Mouse (Mus musculus) layer of hippocampus, adult 9-10 months (tissue): Measurements from ENCODE around the gene Ccm2.

ENCODE experiments used
- DNase-seq: peaks from one replicate; pipeline ENCODE4 v3.0.0; 2022; ENCODE audit warnings: low spot score

The Ccm2 gene

DNA sequence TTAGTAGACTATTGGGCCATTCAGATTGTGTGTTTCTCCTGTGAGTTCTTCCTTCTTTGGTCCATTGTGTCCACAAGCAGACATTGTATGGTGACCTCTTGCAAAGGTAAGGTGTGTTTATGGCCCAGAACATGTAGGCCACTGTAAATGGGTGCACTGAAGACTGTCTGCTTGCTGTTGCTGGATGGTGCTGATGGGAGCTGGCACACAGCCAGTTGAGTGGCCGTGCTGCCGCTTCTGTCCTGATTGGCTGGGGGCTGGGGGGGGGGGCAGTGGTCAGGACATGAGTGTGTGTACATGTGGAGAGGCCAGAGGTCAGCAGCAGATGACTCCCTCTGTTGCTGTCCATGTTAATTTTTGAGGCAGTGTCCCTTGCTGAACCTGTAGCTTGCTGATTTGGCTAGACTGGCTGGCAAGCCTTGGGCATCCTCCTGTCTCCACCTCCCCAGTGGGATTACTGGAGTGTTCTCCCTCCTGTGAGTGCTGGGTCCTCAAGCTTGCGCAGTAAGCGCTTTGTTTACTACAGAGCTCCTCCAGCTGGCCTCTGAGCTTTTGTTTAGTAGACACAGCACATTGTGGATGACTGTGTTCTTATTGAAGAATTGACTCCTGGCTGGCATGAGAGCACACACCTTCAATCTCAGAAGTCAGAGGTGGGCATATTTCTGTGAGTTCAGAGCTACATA lies 33.5 kb downstream of the Ccm2 start:
- DNase-seq = no peak

DNA sequence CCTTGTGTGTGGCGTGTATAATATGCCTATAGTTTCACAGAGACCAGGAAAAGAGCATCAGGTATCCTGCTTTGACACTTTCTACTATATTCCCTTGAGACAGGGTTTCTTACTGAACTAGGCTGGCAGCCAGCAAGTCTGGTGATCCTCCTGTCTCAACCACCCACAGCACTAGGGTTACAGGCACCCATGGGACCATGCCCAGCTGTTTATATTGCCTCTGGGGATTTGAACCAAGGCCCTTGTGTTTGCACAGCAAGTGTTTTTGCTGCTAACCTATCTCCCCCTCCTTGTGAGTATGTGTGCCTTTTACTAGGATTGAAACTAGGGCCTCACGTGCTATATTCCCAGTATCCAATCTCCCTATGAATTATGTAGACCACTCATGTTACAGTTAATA lies 34.9 kb downstream of the Ccm2 start:
- no peak for DNase-seq

DNA sequence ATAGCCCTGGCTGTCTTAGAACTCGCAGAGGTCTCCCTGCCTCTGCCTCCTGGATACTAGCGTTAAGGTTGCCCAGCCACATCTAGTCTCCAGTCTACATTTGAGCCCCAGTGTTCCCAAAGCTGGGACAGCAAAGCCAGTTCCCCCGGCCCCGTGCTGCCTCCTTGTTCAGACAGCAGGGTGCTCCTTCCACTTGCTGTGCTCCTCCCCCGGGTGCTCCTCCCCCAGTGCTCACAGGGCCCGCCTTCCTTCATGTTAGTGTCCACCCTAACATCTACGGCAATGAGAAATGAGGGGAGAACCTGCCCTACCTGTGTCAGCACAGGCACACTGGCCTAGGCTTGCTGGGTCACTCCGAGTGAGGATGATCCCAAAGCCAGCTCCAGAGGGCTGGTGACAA lies 39.1 kb downstream of the Ccm2 start:
- no peak for DNase-seq

DNA sequence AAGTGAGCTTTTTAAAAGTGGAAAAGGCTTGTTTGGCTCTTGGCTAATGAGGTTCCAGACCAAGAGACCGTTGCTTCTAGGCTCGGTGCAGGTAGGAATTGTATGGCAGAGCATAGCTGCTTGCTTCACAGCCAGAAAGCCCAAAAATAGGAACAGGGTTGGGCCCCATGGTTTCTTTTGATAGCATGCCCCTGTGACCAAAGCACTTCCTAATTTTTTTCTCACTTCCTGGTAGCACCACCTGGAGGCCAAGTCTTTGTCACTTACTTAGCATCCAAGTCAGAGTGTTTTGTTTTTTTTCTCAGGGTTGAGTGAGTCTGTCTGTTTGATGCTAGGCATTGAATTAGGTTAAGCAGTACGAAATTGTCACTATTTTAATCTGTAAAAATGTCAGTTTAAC lies 40.0 kb downstream of the Ccm2 start:
- no peak for DNase-seq

DNA sequence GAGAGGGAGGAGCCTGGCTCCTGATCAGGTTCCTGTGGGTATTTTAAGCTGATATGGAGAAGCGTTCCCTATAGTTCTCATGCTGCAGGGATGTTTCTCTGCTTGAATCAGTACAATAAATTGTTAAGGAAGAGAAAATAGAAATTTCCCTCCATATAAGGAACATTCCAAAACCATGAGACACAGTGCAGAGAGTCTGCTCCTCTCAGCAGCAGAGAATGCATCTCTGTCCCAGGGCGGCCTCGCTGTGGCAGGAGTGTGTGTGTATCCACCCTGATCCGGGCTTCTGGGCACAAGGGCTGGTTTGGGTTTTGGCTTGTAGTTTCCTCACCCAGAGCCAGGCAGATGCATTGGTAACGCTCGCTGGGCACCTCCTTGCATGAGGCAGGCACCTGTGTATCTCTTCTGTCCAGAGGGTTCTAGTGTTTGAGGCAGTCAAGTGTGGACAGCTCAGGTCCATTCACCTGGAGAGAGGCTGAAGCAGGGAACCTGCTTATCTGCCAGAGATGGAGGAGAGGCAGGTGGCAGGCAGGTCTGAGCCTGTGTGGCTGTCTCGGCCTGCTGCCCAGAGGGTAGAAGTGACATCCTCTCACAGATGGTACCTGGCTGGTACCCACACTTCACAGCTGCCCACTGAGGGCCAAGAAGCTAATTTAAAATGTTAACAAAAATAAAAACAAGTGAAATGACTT lies 40.7 kb downstream of the Ccm2 start:
- no peak for DNase-seq

DNA sequence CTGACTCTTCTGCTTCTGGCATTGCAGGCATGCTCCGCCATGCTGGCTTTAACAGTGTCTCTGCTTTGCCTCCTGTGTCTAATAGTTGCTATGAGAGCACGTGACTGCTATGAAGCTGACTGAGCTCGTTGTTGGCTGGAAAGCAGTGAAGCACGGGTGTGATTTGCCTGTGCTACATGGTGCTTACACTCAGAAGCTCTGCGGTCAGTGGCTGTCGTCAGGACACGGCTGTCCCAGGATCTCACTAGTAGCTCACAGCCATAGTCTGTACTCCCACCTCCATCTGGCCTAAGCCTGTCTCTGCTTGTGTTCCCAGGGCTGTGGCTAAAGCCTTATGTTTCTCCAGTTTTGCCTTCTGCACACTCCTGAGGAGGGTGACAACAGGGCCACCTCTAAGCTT lies 41.6 kb downstream of the Ccm2 start:
- no peak for DNase-seq

DNA sequence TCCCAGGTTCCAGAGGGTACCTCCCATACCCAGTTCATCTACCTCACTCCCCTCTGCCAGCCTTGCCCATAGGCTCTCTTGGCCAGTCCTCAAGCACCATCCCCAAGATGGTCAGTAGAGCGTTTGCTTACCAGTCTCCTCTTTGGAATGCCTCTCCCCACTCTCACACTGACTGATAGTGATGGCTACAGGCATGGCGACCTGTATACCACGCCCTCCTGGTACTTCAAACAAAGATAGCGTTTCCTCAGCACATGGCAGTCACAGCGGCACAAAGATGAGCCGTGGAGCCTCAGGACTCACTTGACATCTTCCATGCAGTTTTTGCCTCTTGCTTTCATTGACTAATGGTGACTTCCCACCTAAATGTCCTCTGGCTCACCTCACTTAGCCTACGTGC lies 43.2 kb downstream of the Ccm2 start:
- DNase-seq = no peak

DNA sequence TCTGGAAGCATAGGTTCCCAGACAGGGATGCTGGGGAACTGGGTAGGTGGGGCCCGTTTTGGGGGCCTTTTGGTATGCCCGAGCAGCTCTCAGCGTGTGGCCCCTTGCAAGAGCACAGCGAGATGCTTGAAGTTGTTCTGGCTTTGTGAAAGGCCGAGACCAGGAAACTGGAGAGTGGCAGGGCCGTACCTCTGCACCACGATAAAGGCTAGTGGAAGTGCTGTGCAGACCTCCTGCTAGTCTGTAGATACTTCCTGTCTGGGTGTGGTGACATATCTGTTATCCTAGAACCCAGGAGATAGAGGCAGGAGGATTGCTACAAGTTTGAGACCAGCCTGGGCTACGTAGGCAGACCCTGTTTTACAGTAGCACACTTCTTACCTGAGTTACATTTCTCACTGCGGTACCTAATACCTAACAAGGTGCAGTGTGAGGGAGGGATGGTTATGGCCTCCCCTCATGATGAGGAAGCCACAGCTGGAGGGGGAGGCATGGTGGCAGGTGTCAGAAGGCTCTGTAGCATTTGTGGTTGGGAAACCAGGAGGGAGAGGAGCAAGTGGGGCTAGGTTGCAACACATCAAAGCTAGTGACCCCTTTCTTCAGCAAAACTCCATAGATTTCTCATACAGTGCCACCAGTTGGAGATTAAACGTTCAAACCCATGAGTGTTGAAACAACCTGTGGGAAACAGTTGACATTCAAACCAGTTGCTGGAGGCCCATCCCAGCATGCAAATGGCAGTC lies 44.4 kb downstream of the Ccm2 start:
- DNase-seq = no peak

DNA sequence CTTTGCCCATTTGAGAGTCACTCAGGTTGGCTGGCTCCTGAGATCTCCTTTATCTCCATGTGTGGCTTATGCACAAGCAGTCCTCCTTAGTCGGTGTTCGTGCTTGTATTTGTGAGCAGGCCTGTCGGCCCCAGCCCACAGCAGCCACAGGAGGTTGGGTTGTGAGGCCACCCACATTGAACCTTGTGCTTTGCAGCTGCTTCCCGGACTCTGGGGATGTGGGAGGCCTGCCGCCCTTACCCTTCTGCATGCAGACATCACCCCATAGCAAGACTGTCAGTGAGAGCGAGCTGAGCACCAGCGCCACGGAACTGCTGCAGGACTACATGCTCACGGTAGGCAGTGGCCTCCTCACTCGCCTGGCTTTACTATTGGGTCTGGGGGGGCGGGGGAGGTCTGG lies 46.7 kb downstream of the Ccm2 start:
- no peak for DNase-seq

DNA sequence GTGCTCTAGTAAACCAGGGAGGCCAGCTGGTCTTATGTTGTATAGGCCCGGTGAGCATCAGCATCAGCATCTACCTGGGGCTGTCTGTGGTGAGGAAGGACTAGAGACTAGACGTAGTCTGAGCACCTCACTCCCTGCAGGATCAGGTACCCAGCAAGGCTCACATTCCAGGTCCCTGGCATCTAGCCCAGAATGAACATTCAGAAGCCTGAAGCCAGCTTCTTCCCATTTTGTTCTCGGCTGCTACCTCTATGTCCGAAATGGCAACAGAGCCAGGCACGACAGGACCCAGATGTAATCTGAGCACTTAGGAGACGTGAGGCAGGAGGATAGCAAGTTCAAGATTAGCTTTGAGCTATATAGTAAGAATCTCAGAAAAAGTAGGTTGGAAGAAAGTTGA lies 48.2 kb downstream of the Ccm2 start:
- DNase-seq = no peak

DNA sequence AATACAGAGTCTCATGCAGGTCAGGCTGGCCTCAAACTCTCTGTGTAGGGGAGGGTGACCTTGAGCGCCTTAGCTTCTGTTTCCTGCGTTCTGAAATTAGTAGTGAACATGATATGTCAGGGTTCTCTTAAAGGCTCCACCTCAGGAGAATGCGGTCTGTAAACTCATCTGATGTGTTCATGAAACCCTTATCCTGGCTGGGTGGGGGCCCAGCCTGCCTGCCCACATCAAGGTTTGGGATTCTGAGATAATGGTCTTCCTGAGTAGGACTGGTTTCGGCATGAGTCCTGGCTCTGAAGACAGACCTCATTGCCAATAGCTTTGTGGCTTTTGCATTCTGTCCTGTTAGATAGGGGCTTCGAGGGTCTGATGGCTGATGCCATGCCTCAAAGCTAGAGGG lies 48.7 kb downstream of the Ccm2 start:
- DNase-seq = no peak

DNA sequence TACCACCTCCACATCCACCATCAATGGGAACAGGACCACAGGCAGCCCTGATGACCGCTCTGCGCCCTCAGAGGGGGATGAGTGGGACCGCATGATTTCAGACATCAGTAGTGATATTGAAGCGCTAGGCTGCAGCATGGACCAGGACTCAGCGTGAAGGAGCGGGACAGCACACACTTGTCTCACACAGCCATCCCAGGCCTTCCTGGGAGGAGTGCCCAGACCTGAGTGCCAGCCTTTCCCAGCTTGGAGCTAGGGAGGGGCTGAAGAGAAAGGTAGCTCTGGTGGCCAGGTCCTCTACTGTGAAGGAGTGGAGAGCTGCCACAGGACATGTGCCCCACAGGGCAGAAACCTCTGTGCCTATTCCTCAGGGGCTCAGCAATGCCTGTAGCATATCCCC lies 49.5 kb downstream of the Ccm2 start:
- no peak for DNase-seq

DNA sequence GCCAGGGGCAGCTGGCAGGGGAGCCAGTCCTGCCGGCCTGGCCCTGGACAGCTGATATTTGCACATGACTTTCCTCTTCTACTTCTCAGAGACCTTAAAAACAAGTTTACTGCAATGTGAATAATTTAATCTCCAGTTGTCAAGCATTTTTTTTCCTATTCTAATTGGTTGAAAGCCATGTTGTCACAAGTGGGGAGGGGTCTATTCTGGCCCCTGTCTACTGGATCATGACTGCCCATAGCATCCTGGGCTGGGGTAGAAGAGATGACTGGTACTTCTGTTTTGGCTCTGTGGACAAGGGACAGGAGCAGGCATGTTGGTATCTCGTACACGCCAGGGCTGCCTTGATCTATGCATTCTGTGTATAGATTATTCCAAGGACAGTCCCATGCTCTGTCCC lies 49.9 kb downstream of the Ccm2 start:
- DNase-seq = no peak

DNA sequence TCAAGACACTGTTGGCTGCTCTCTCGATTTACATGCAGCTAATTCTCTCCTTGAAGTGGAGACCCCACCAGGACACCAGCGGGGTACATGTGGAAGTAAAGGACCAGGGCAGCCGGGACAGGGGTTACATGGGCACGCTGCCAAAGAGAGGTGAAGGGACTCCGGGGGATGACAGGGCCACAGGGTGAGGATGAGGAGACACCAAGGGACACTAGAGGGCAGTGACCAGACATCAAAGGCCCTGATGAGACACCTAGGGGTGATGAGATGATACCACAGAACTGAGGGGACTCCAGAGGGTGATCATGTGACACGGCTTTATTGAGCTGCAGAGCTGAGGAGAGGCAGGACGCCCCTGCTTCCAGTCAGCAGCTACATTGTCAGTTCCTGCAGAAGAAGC lies 50.8 kb downstream of the Ccm2 start:
- DNase-seq = no peak

DNA sequence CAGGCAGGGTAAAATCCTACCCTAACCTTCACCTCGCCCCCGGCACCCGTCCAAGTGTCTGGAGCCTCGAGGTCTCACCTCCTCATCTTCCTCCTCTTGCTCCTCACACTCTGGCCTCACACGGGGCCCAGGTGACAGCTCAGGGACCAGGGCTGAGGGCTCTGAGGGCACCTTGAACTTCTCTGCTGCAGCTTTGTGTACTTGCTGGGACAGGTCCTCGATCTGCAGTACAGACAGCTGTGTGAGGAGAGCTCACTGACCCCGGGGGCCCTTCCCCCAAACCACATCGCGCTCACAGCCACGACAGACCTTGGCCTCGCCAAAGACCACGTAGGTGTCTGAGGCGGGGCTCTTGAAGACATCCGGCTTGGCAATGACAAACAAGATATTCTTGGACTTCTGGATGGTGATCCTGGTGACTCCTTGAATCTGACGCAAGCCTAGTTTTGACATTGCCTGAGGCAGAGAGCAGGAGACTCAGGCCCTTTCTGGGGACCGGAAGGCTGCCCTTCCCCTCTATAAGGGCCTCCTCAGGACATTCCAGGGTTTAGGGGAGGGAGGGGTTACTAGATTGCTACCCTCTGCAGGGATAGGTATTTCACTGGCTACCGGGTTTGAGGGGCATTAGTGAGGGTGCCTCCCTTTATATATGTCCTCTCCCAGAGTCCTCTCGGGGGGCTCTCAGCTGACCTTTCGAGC lies 51.7 kb downstream of the Ccm2 start:
- DNase-seq = no peak

DNA sequence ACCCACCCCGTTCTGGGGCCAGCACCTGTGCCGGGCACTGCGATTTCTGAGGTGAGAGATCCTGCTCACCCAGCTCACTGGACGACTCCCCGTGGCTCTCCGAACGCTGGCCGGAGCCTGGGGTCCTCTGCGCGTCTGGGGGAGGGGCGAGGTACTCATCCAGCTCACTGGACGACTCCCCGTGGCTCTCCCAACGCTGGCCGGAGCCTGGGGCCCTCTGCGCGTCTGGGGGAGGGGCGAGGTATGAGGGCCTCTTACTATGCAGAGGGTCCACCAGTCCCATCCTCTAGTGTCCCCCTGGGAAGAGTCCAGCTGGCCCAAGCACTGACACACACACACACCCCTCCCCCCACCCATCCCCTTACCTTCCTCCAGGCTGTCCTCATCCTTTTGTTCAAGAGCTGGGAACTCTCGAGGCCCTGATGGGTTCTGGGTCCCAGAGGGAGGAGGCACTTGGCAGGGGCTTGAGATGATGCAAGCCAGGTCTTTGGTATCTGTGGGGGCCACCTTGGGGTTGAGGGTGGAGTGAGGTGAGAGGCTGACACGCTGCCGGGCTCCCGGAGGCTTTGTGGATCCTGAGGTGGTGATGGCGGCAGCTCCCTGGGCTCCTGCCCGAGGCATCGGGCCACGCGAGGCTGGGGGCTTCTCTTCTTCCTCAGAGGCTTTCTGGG lies 52.5 kb downstream of the Ccm2 start:
- no peak for DNase-seq

DNA sequence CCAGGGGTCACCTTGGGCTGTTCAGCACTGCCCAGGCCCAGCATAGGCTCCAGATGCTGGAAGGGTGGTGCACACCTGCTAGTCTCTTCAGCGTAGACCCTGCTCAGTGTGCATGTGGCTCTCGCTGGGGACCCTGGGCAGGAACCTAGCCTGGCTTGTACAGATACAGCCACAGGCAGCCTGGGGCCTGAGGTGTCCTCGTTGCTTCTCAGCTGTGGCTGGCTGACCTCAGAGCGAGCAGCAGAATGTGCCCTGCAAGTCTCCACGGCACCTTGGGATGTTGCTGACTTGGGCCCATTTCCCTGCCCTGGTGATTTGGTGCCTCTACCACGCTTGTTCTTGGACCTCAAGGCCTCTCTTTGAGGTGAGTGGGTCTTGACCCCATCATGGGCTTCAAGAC lies 53.1 kb downstream of the Ccm2 start:
- DNase-seq = no peak

DNA sequence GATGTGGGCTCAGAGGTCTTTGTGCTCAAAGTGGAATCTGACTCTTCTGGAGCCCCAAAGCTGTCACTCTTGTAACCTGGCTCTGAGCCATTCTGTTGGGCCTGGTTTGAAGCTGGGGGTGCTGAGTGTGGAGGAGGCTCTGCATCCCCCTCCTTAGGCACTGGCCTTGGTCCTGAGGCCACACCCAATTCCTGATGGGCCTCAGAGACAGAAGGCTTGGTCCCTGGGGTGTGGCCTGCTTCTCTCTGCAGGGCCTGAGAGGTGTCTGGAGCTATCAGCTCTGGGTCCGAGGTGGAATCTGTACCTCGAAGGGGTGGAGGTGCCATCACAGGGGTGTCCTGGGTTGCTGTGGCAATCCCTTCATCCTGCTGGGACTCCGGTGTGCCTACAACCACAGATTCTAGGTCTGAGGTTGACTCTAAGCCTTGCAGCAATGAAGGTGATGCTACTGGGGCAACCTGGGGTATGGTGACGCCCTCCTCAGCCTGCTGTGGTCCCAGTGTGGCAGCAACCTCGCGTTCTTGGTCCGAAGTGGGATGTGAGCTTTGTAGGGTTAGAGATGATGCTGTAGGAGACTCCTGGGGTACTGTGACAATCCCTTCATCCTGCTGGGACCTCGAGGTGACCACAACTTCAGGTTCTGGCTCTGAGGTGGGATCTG lies 53.7 kb downstream of the Ccm2 start:
- DNase-seq = no peak

DNA sequence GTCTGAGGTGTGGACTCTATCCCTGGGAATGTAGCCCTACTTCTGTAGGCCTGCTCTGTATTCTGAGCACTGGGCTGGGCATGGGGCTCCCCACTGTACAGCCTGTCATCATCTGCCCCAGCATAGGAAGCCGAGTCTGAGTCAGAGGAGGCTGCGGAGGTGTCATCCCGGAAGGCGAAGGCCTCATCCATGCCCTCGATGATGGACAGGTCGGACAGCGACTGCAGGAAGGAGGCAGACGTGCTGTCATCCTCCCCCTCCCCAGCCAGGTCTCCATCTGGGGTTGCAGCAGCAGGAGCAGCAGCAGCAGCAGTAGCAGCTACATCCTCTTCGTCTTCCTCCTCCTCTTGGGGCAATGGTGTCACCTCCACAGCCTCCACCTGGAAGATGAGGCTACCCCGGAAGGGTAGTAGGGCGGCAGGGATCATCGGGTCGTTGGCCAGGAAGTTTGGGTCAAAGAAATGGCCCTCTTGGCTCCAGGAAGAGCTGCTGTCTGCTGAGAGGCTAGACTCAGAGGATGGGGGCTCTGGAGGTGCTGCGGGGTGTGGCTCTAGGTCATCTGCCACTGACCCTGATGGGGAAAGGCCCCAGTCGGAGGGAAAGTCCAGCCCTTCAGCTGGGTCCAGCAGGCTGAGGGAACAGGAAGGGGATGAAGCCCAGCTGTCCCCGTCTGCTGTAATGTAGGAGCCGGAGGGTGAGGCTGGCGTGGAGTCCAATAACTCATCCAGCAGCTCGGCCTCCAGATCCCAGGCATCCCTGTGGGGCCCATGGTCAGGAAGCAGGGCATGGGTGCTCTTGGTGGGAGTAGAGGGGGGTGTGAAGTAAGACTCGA lies 55.2 kb downstream of the Ccm2 start:
- DNase-seq = no peak

DNA sequence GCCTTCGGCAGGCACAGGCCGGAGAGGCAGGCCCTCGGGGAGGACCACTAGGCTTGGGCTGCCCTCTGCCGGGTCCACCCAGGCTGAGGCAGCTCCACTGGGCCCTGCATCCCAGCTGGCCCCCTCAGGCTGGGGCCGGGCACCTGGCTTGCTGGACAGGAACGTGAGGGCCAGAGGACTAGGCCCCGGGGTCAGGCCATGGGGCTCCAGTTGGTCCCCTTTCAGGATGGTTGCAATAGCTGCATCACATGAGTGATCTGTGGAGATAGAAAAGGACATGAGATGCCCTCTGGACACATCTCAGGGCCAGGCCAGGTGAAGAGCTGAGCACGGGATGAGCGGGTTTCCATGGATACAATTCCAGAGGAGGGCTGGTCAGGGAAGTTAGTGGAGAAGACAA lies 56.0 kb downstream of the Ccm2 start:
- DNase-seq = no peak

DNA sequence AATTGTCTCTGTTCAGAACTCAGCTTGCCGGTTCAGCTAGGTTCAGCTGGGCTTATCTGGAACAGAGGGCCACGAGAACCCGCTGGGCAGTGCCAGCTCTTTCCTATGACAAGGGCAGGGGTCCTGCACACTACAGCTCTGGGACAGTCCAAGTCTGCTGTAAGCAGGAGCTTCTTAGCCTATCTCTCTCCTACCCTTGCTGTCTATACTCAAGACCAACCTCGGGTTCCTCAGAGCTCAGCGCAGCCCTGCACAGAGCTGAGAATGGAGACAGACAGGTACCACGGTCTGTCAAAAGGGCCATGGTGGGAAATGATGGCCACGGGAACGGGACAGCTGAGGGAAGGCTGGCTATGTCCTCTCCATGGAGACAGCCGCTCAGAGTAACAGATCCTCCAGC lies 56.5 kb downstream of the Ccm2 start:
- no peak for DNase-seq
